8 mouse cellular contexts compared by ENCODE assay signal in the genomic region with DNA sequence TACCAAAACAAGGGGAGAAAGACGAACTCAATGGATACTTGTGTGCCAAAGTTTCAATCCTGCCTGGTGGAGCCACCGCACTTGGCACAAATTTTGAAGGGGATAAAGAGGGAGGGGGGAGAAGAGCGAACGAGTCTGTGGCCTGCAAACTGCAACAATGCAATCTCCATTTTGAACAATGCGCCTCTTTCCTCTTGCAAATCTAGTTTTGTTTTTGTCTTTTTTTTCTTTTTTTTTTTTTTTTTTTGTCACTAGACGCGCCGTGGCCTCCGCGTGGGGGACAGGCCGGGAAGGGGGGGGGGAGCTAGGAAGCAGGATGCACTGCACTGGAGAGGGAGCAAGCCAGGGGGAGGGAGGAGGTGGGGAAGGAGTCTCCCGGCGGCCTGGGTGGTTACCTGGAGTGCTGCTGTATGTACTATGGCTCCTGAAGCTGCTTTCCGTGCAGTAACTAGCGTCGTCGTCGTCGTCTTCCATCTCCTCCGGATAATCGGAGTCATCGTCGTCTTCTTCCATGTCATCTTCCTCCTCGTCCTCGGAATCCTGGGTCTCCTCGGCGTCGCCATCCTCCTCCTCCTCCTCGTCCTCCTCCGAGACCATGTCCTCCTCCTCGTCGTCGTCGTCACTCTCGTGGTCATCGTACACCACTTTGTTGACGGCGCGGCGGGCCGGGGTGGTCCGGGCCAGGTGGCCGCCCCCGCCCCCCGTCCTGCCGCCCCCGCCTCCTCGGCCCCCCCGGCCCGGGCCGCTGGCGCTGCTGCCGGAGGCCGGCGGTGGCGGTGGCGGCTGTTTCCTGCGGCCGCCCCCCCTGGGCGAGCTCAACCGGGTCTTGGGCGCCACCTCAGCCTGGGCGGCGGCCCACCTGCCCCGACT. TPM values are rescaled to one million over a fixed set of nuclear protein-coding genes. Genes with fewer than 3 reads are reported as not detected.
DNase-seq lines count a peak whose midpoint lies in the region; ATAC-seq lines count a peak whose summit lies in the region.

No protein-coding gene starts in this region.

- peak overlapping the region; percentile 77 for H3K4me2 ChIP-seq in embryonic facial prominence, embryonic 13.5 days
- H3K4me2 ChIP-seq in liver, embryonic 12.5 days, result peak overlapping the region; percentile 98
- peak overlapping the region; percentile 80 for H3K4me2 ChIP-seq in stomach, embryonic 14.5 days (replicated peaks; ENCODE audit: low read depth, low read length)

- peak; percentile 59 for ATAC-seq in embryonic facial prominence, embryonic 13.5 days (ENCODE audit: insufficient number of reproducible peaks, insufficient read depth, low FRiP score, low TSS enrichment, low read depth)
- ATAC-seq in liver, embryonic 12.5 days, result peak; percentile 58
- peak; percentile 25 for ATAC-seq in stomach, embryonic 14.5 days (ENCODE audit: insufficient number of reproducible peaks, insufficient read depth, low FRiP score, low read depth)

- WGBS in embryonic facial prominence, embryonic 13.5 days, result under 1% methylated on average over 55 of the region's 65 CpGs
- under 1% methylated on average over 53 of the region's 65 CpGs for WGBS in liver, embryonic 12.5 days (ENCODE audit: insufficient replicate concordance)
- WGBS in stomach, embryonic 14.5 days, result under 1% methylated on average over 54 of the region's 65 CpGs

- no peaks in the 10 kb centered on the region for H3K9me3 ChIP-seq in embryonic facial prominence, embryonic 13.5 days
- no peaks in the 10 kb centered on the region for H3K9me3 ChIP-seq in liver, embryonic 12.5 days (replicated peaks)
- H3K9me3 ChIP-seq in stomach, embryonic 14.5 days (ENCODE audit: control insufficient read depth, low read depth, low read length), result no peaks in the 10 kb centered on the region

- peak overlapping the region; percentile 87 for H3K4me3 ChIP-seq in embryonic facial prominence, embryonic 13.5 days
- peak overlapping the region; percentile 97 for H3K4me3 ChIP-seq in liver, embryonic 12.5 days
- H3K4me3 ChIP-seq in stomach, embryonic 14.5 days (ENCODE audit: low read depth, low read length), result peak overlapping the region; percentile 78

- peak overlapping the region; percentile 96 for H3K9ac ChIP-seq in embryonic facial prominence, embryonic 13.5 days
- H3K9ac ChIP-seq in liver, embryonic 12.5 days, result peak overlapping the region; percentile 99
- peak overlapping the region; percentile 98 for H3K9ac ChIP-seq in stomach, embryonic 14.5 days (replicated peaks; ENCODE audit: low read depth, low read length)

- H3K36me3 ChIP-seq in embryonic facial prominence, embryonic 13.5 days, result no peaks in the 10 kb centered on the region
- 0 out of 2 replicates have a peak, but pooled peaks cover 6% of the 10 kb centered on the region for H3K36me3 ChIP-seq in liver, embryonic 12.5 days
- no peaks in the 10 kb centered on the region for H3K36me3 ChIP-seq in stomach, embryonic 14.5 days (ENCODE audit: control insufficient read depth, insufficient read depth, low read length)

- H3K27ac ChIP-seq in embryonic facial prominence, embryonic 13.5 days, result peak overlapping the region; percentile 95
- peak overlapping the region; percentile 92 for H3K27ac ChIP-seq in liver, embryonic 12.5 days
- H3K27ac ChIP-seq in stomach, embryonic 14.5 days (ENCODE audit: low read length), result peak overlapping the region; percentile 94

- no peaks in the 10 kb centered on the region for H3K27me3 ChIP-seq in embryonic facial prominence, embryonic 13.5 days
- no peaks in the 10 kb centered on the region for H3K27me3 ChIP-seq in liver, embryonic 12.5 days (replicated peaks)
- H3K27me3 ChIP-seq in stomach, embryonic 14.5 days (ENCODE audit: control insufficient read depth, insufficient read depth, low read length), result no peaks in the 10 kb centered on the region

- H3K4me1 ChIP-seq in embryonic facial prominence, embryonic 13.5 days, result peaks cover 20% of the 10 kb centered on the region
- peaks cover 29% of the 10 kb centered on the region for H3K4me1 ChIP-seq in liver, embryonic 12.5 days
- 0 out of 2 replicates have a peak, but pooled peaks cover 6% of the 10 kb centered on the region for H3K4me1 ChIP-seq in stomach, embryonic 14.5 days (ENCODE audit: control insufficient read depth, insufficient read depth, low read length)

- DNase-seq in 416B (ENCODE audit: low read depth), result peak; percentile 67
- DNase-seq in adrenal gland, postnatal 25 days, result peak; percentile 65
- peak; percentile 51 for DNase-seq in heart, adult 8-10 months (ENCODE audit: low spot score)
- DNase-seq in kidney, adult 9 months, result peak; percentile 68
- peak; percentile 78 for DNase-seq in naive thymus-derived CD4-positive, alpha-beta T cell, adult 2 months (ENCODE audit: low read depth)

RNA-seq across cellular contexts. Expression of a gene that starts 0.8 kb away (rescaled TPM):
- total RNA-seq in adrenal gland, postnatal 25 days (2021), result 50.9 and 52.9 TPM in 2 replicates
- 43.8 and 47.7 TPM in 2 replicates for polyA plus RNA-seq in embryonic facial prominence, embryonic 13.5 days (2015; fragmentation: Nextera tagmentation; extraction: Ambion mirVana)
- 10 to 100 TPM; 24.8 to 30.3 (median 28.6) TPM for total RNA-seq in heart, adult 8-10 months (2022)
- 12.6 and 12.7 TPM in 2 replicates for polyA plus RNA-seq in liver, embryonic 12.5 days (2016; fragmentation: Nextera tagmentation; extraction: Ambion mirVana)
- polyA plus RNA-seq in stomach, embryonic 14.5 days (2014; fragmentation: Nextera tagmentation; extraction: Ambion mirVana), result 43.9 and 57.0 TPM in 2 replicates

RNA-seq across cellular contexts. Expression of a gene that starts 58.1 kb away (rescaled TPM):
- total RNA-seq in adrenal gland, postnatal 25 days (2021), result 21.6 and 23.2 TPM in 2 replicates
- polyA plus RNA-seq in embryonic facial prominence, embryonic 13.5 days (2015; fragmentation: Nextera tagmentation; extraction: Ambion mirVana), result 58.3 and 61.4 TPM in 2 replicates
- 10 to 100 TPM; 19.0 to 20.7 (median 19.9) TPM for total RNA-seq in heart, adult 8-10 months (2022)
- polyA plus RNA-seq in liver, embryonic 12.5 days (2016; fragmentation: Nextera tagmentation; extraction: Ambion mirVana), result 43.2 and 46.2 TPM in 2 replicates
- 51.7 and 54.0 TPM in 2 replicates for polyA plus RNA-seq in stomach, embryonic 14.5 days (2014; fragmentation: Nextera tagmentation; extraction: Ambion mirVana)

Comparison
In these comparisons a context has a peak if more than half of its experiments do, and no peak if none do; other contexts are left out.
1. Peak in every context shown above with its lines: DNase-seq, ATAC-seq, H3K4me3 ChIP-seq and H3K27ac ChIP-seq.